Mouse (Mus musculus) heart, embryonic 14.5 days (tissue): ENCODE data around the gene Tmem178. TPM values are rescaled to one million over a fixed set of nuclear protein-coding genes. Genes with fewer than 3 reads are reported as not detected.
"Not testable (repeated sequence)": the region's sequence is repeated elsewhere in the genome, so short reads cannot be mapped to it uniquely, and the experiment has no call there.

Experiments
- ATAC-seq: fragments of 200-750 bp; cut with Nextera tagmentation; 2 replicates; pipeline ENCODE4 v1.8.0; 2017; ENCODE audit warnings: low read depth, moderate TSS enrichment; ENCODE audit not compliant: insufficient number of reproducible peaks, insufficient read depth, low FRiP score
- H3K27ac ChIP-seq, 2 experiments: fragments of 200-500 bp in 1 of 2; fragments of 300-500 bp in 1 of 2; sonication (generic) in 1 of 2; replicated peaks in 1 of 2; 2 replicates each; pipeline ENCODE4 v1.5.1; 2012 to 2014; ENCODE audit warnings: low read depth in 2 of 2, low read length in 2 of 2, control low read depth in 1 of 2, mild to moderate bottlenecking in 1 of 2, mixed read lengths in 1 of 2; ENCODE audit not compliant: control insufficient read depth in 1 of 2, insufficient read depth in 1 of 2
- H3K27me3 ChIP-seq: fragments of 300-500 bp; sonication (generic); 2 replicates; pipeline ENCODE4 v1.6.1; 2014; ENCODE audit warnings: mild to moderate bottlenecking, low read length, control low read depth; ENCODE audit not compliant: control insufficient read depth, insufficient read depth
- H3K36me3 ChIP-seq: fragments of 300-500 bp; sonication (generic); 2 replicates; pipeline ENCODE4 v1.6.1; 2014; ENCODE audit warnings: mild to moderate bottlenecking, control low read depth, low read length, mixed read lengths; ENCODE audit not compliant: control insufficient read depth, insufficient read depth
- H3K4me1 ChIP-seq, 2 experiments: fragments of 200-500 bp in 1 of 2; fragments of 300-500 bp in 1 of 2; sonication (generic) in 1 of 2; 2 replicates each; pipeline ENCODE4 v1.6.1; 2012 to 2014; ENCODE audit warnings: low read length in 2 of 2, control low read depth in 1 of 2, mixed read lengths in 1 of 2; ENCODE audit not compliant: control insufficient read depth in 2 of 2, insufficient read depth in 2 of 2
- H3K4me2 ChIP-seq: fragments of 300-500 bp; sonication (generic); 2 replicates; pipeline ENCODE4 v1.6.1; 2014; ENCODE audit warnings: mild to moderate bottlenecking, low read length
- H3K4me3 ChIP-seq, 2 experiments: fragments of 200-500 bp in 1 of 2; fragments of 300-500 bp in 1 of 2; sonication (generic) in 1 of 2; 2 replicates each; pipeline ENCODE4 v1.5.1; 2012 to 2014; ENCODE audit warnings: low read length in 2 of 2, mild to moderate bottlenecking in 2 of 2, control low read depth in 1 of 2, low read depth in 1 of 2, moderate library complexity in 1 of 2; ENCODE audit not compliant: control insufficient read depth in 1 of 2, insufficient read depth in 1 of 2
- H3K9ac ChIP-seq: fragments of 300-500 bp; sonication (generic); 2 replicates; pipeline ENCODE4 v1.6.1; 2014; ENCODE audit warnings: mild to moderate bottlenecking, low read length
- H3K9me3 ChIP-seq: fragments of 300-500 bp; sonication (generic); 2 replicates; pipeline ENCODE4 v1.6.1; 2016; ENCODE audit warnings: low read length, control low read depth; ENCODE audit not compliant: control insufficient read depth
- WGBS: fragments of 180-500 bp; shearing (Covaris S2); extraction: QIAGEN DNeasy Blood & Tissue Kit; methylation state at CpG from one replicate; pipeline ENCODE4 v1.1.7; 2014; 5-methylcytosine and 5-hydroxymethylcytosine counted together
- polyA plus RNA-seq: library from polyadenylated mRNA; unstranded; fragments of >200 nt; fragmentation: Nextera tagmentation; extraction: Ambion mirVana; gene quantifications from 2 replicates; pipeline ENCODE4 v1.2.1, GENCODE M21; 2014

Gene Tmem178
- polyA plus RNA-seq, 1 experiment from 2014 or later = 7.0 TPM

DNA sequence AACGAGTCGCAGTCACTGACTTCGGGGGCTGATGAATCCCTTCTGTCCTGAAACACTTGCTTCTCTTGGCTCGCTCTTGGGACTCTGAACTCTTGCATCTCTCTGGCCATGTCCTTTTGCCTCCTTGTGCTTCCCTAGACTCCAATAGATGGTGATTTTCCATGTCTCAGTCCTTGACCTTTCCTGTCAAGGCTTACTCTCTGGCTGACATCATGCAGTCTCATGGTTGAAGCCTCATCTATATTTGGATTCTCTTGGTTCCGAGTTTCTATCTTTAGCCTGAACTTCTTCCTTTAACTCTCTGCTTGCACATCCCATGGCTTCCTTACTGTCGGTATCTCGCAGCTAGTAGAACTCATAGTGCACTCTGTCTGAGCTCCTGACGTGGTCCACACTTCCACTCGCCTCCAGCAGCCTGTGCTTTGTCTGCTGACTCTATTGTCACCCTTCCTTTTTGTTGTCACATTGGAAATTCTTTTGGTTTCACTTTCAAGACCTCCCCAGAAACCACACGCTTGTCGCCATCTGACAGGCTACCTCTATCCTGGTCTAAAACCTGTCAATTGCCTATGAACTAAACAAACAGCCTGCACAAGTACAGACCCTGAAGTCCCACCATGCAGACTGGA, 10.9 kb upstream of the Tmem178 start:
- WGBS = 34% methylated on average over 11 of the region's 11 CpGs
- peaks cover 9 to 17% of the 10 kb centered on the region in 2 experiments for H3K4me1 ChIP-seq
- peak overlapping the region; percentile 38 for H3K9ac ChIP-seq
- ATAC-seq = peak; percentile 73
- no peaks in the 10 kb centered on the region for H3K27me3 ChIP-seq
- no peaks in the 10 kb centered on the region for H3K9me3 ChIP-seq
- H3K36me3 ChIP-seq = no peaks in the 10 kb centered on the region
- H3K4me3 ChIP-seq = peak overlapping the region; percentile 0 to 7; a peak in 1 of 4 replicates
- H3K27ac ChIP-seq = peak overlapping the region; percentile 64 to 78
- H3K4me2 ChIP-seq = peak overlapping the region; percentile 61

DNA sequence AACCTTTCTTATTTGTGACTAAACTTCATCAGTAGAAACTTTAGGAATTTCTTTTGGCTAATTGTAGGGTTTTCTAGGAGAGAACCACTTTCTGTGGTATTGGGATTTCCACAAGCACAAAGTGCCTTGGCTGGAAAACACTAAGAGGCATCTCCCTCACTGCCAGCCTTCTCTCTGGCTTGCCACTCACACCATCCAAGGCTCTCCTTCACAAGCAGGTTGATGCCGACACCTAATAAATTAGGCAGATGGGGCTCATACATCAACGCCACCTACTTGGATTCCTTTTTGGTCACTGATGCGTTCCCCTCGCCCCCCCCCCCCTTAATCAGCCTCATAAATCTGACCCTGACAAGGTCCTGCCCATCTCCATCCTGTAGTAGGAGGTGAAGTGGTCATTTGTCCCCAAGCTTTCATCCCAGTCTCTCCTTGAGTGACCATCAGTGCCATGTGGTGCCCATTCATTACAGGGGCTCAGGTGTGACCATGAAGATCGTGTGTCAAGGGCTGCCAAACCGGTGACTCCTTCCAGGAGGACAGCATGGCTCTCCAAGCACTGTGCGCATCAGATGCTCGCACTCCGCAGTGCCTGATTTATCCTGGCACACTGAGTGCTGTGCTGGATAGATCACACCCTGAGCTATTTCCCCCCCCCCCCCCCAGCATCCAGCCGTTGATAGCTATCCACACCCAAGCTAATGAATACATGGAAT, 8.5 kb upstream of the Tmem178 start:
- H3K4me3 ChIP-seq = no peak overlapping the region
- no peak overlapping the region for H3K9ac ChIP-seq
- no peak overlapping the region for H3K4me2 ChIP-seq
- no peak for ATAC-seq
- H3K9me3 ChIP-seq = no peaks in the 10 kb centered on the region
- H3K27me3 ChIP-seq = no peaks in the 10 kb centered on the region
- no peaks in the 10 kb centered on the region for H3K36me3 ChIP-seq
- 76% methylated on average over 10 of the region's 10 CpGs for WGBS
- peaks cover 9 to 17% of the 10 kb centered on the region in 2 experiments for H3K4me1 ChIP-seq
- H3K27ac ChIP-seq = no peak overlapping the region

DNA sequence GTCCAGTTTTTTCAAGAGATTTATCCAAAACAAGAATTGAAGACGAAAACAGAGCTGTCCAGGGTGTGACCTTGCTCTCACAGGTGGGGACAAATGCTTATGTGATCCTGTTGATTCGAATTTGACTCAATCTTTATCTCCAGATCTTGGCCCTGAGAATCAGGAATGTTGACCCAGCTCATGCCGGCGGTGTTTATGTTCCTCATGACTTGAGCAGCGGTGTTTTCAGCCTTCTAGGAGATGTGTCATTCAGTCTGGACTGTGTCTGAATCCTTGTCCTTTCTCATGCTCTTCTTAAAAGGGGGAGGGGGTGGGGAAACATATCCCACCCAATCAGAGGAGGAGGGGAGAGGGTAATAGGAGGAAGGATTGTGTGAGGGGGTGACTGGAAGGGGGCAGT, 7.9 kb upstream of the Tmem178 start:
- 74% methylated on average over 5 of the region's 5 CpGs for WGBS
- no peaks in the 10 kb centered on the region for H3K9me3 ChIP-seq
- H3K4me3 ChIP-seq = no peak overlapping the region
- no peak overlapping the region for H3K9ac ChIP-seq
- H3K4me2 ChIP-seq = no peak overlapping the region
- peaks cover 9 to 17% of the 10 kb centered on the region in 2 experiments for H3K4me1 ChIP-seq
- H3K27me3 ChIP-seq = no peaks in the 10 kb centered on the region
- no peaks in the 10 kb centered on the region for H3K36me3 ChIP-seq
- no peak for ATAC-seq
- no peak overlapping the region for H3K27ac ChIP-seq

DNA sequence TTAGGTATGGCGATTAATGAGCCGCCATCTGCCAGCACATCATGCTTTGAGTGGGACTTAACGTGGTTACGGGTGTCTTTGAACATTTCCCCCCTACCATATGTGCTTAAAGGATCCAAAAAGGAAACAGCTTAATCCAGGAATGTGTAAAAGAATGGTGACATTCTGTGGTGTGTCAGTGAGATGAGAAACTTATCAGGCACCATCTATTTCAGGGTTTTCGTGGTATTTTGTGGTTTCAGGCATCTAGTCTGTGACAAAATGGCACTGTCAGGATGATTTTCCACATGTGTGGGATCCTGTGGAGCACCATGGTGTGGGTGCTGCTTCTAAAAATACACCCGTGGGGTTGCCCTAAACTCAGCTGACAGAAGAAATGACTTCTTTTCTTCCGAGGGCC, 4.6 kb upstream of the Tmem178 start:
- no peak overlapping the region for H3K27ac ChIP-seq
- H3K36me3 ChIP-seq = no peaks in the 10 kb centered on the region
- H3K9ac ChIP-seq = no peak overlapping the region
- H3K4me1 ChIP-seq = peaks cover 0 to 2% of the 10 kb centered on the region in 2 experiments; a peak in 1 of 4 replicates
- H3K4me3 ChIP-seq = no peak overlapping the region
- H3K9me3 ChIP-seq = no peaks in the 10 kb centered on the region
- ATAC-seq = no peak
- no peak overlapping the region for H3K4me2 ChIP-seq
- 78% methylated on average over 7 of the region's 7 CpGs for WGBS
- H3K27me3 ChIP-seq = peaks cover 4% of the 10 kb centered on the region; the same call in 1 of the 2 replicates

DNA sequence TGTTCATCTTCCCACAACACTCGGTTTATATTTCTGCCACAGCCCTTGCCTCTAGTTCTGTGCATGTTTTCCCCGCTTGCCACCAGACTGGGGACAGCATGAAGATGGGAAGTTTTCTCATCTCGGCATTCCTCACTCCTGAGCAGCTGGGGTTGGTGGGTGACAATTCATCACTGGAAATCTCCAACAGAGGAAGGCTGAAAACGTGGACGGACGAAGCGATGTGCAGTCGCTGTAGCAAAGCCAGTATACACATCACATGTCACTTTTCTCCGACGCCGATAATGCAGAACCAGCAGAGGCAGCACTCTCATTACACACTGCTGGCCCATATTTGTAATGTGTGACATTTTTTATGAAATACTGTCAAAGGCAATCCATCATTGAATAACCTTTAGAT, 2.6 kb upstream of the Tmem178 start:
- Histone ChIP-seq H3K4me2 (no peak overlapping the region), H3K9me3 (no peaks in the 10 kb centered on the region), H3K27me3 (peaks cover 14% of the 10 kb centered on the region), H3K27ac (no peak overlapping the region), H3K4me3 (no peak overlapping the region), H3K36me3 (no peaks in the 10 kb centered on the region), H3K4me1 (peaks cover 0 to 2% of the 10 kb centered on the region in 2 experiments; a peak in 1 of 4 replicates), H3K9ac (no peak overlapping the region)
- no peak for ATAC-seq
- 66% methylated on average over 11 of the region's 11 CpGs for WGBS

DNA sequence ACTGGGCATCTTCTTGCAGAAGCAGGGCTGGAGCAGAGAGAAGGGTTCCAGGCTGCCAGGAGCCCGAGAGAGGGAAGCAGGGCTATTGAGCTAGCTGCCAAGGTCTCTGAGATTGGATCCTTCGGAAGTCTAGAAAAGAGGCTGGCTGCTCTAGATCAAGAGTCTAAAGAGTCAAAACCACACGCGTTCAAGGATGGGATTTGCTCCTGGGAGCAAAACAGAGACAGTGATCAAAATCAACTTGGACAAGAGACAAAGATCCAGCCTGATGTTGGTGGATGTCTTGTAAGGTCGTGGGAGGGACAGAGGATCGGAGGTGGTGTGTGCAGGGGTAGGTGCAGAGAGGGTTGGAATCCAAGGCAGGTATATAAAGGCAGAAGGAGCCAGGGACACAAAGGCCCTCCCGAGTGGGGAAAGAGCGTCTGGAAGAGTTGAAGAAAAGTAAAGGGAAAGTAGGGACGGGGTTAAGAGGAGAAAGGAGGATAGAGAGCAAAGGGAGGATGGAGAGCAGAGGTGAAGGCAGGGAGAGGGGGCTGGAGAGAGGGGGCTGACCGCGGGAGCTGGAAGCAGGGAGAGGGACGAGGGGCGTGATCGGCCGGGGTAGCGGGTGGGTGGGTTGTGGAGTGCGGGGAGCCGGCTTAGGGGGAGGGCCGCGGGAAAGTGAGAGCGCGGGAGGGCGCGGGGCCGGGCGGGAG, 450 bp upstream of the Tmem178 start:
- Histone ChIP-seq H3K9me3 (no peaks in the 10 kb centered on the region), H3K36me3 (no peaks in the 10 kb centered on the region), H3K27me3 (peaks cover 18% of the 10 kb centered on the region), H3K9ac (peak overlapping the region; percentile 86), H3K4me1 (peaks cover 0 to 2% of the 10 kb centered on the region in 2 experiments; a peak in 1 of 4 replicates), H3K27ac (no peak overlapping the region), H3K4me2 (peak overlapping the region; percentile 99), H3K4me3 (peak overlapping the region; percentile 81 to 86; a peak in 3 of 4 replicates)
- WGBS = 8% methylated on average over 24 of the region's 26 CpGs
- no peak for ATAC-seq

DNA sequence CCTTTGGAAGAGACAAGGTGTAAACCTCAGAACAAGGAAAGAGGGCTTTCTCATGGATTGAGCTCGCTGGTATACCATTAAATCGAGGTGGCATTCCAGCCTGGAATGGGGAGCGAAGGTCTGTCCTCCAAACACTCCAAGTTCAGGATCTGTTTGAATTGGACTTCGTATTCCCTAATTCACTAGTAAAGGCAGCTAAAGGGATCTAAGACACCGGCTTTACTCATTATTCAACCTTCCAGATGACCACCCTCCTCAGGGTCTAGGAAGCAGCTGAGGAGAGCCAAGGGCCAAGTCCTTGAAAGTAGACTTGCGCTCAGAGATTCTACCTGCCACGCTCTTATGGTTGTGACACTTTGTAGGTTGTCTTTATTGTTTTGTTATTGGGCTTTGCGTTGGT, 1.1 kb downstream of the Tmem178 start:
- WGBS = 46% methylated on average over 7 of the region's 8 CpGs
- peak overlapping the region; percentile 47 for H3K4me2 ChIP-seq
- H3K9ac ChIP-seq = peak overlapping the region; percentile 2; the same call in 1 of the 2 replicates
- H3K4me3 ChIP-seq = peak overlapping the region in 1 of 2 experiments; percentile 19; a peak in 3 of 4 replicates
- not testable (repeated sequence) for H3K9me3 ChIP-seq, H3K4me1 ChIP-seq, H3K27ac ChIP-seq, H3K36me3 ChIP-seq, ATAC-seq
- peaks cover 21% of the 10 kb centered on the region for H3K27me3 ChIP-seq
